Mouse (Mus musculus): Measurements from ENCODE around the gene Atp6v0e2.
A peak's percentile ranks its signal among the peaks of the same experiment; 100 is the strongest.

The Atp6v0e2 gene

DNA sequence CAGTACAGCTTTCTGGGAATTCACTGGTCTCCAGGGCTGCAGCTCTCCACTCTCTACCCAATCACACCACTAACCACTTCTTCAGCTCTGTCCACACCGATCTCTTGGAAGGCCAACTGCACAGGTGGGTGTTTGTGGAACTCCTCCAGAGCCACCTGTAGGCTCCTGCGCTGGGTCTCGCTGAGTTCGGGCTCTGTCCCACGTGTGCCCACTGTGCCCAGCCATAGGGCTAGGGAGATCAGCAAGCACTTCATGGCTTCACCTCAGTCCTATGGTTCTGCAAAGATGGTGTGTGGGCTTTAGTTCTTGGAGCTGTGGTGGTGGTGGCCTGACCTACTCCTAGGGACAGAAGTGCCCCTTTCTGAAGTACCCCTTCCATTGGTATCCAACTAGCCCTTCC, 34.6 kb downstream of the Atp6v0e2 start:
- no peak for DNase-seq (ENCODE audit: inconsistent age in 2 of 2, low spot score in 1 of 2)

DNA sequence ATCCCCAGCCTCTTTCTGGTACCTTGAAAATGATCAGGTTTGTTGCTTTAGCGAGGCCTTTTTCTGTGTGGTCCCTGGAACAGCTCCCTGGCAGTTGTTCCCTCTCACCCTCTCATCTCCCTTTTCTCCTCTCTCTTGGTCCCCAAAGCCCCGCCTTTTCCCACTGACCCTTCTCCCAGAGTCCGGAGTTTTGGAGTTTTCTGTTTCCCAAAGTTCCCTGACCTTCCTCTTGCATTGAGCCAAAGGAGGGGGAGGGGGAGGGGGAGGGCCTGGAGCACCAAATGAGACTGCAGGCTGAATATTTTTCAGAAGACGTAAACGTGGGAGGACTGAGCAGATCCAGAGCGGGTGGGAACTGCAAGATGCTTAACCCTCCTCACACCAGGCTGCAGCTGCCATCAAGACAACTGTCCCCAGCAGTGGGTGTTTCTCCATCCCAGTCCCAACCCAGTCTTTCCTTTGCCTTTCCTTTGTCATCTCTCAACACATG, 35.2 kb downstream of the Atp6v0e2 start, which contains the start of gene Rarres2:
Gene Rarres2 (minus strand): TSS at position 218 of the 490 bp plus-strand sequence.
- DNase-seq (ENCODE audit: inconsistent age in 2 of 2, low spot score in 1 of 2): peak in 1 of 2 experiments; percentile 52

DNA sequence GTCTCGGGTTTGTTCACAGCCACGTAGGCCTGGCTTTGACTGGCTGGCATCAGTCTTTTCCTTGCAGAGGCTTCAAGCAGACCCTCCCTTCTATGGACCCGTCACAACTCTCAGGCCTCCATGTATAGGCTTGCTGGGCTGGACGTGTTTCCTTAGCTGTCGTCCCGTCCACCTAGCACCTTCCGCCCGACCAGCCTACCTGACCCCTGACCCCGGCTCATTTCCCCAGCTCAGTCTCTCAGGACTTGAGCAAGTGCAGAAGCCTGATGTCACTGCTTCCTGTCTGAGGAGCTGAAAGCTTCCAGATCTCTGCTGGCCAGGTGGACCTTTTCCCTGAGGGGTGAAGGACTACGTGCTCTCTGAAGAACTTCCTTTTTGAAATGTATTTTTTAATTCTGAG, 35.9 kb downstream of the Atp6v0e2 start:
- DNase-seq (ENCODE audit: inconsistent age in 2 of 2, low spot score in 1 of 2): peak in 1 of 2 experiments; percentile 62

DNA sequence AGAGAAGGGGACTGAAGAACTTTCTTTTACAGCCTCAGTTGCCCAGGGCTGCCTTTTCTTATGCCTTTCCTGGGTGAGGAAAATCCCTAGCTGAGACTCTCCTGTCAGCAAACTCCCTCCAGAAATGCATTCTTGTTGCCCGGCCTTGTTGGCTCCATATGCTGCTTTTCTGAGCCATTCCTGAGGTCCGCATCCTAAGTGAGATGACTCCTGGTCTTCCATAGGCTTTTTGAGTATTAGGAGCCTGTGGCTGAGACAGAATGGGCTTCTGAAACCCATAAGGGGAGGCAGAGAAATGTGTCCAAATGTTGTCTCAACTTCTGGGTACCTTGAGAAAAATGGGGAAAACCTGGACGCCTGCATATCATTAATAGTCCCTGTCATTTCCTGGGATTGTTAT, 36.6 kb downstream of the Atp6v0e2 start:
- no peak for DNase-seq (ENCODE audit: inconsistent age in 2 of 2, low spot score in 1 of 2)

DNA sequence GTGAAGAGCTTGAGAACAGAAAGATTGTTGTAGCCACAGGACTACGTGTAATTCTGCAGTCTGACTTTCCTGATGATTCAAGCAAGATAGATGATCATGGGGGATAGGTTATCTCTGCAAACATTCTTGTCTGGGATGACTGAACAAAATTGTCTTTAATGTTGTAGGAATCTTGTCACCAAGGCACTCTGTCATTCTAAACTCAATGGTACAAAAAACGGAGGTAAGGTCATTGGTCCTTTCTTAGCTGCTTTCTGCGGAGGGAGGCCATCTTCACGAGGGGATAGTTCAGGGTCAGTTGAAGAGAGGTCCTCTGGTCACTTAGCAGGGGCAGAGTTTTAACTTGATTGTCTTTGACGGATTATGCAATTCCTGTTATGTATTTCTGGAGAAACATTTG, 41.3 kb downstream of the Atp6v0e2 start:
- peak; percentile 34 to 82 for DNase-seq (ENCODE audit: inconsistent age in 2 of 2, low spot score in 1 of 2)

DNA sequence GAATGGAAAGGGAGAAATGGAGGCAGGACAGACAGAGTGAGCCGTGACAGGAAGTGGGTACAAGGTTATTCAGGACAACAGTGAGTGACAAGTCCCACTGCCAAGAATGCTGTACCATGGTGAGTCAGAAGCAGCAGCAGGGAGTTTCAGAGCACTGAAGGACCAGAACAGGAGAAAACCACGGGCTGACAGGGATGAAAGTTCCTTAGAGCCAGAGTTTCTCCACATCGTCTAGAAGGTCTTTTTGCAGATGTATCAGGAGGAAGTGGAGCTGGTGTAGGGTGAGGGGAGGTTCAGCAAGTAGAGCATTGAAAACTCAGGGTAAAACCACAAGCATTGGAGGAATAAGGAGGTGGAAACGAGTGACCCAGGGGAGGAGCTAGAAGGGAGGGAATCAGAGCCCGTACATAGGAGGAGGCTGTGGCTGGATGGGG, 41.8 kb downstream of the Atp6v0e2 start:
- DNase-seq (ENCODE audit: inconsistent age in 2 of 2, low spot score in 1 of 2): peak; percentile 66 to 85

DNA sequence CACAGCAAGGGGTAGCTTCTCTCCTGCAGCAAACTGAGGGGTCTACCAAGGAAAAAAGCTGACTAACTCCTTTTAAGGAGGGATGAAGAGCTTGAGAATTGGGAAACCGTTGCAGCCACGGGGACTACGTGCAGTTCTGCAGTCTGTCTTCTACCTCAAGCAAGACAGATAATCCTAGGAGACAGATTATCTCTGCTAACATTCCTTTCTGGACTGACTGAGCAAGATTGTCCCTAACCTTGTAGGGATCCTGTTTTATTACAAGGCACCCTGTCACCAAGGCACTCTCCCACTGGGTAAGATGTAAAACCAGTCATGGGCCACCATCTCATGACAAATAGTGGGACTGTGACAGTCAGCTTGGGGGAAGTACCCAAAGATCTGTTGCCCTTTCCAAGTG, 43.8 kb downstream of the Atp6v0e2 start:
- DNase-seq (ENCODE audit: inconsistent age in 2 of 2, low spot score in 1 of 2): no peak

DNA sequence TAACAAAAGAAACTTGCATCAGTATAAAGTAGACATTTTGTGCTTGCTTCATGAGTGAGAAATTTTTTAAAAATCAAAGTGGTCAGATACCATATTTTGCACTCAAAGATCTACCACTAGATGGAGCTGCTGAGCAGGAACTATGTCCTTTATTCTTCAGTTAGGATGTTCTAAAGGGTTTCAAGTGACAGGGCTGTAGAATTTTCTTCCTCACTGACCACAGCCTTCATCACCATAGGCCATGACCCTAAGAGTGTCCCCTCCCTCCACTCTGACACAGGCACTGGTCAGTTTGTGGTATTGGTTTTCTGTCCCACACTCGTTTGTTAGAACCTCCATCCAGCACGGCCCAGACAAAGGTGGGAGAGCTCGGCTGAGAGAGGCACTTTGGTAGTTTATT, 44.6 kb downstream of the Atp6v0e2 start:
- DNase-seq (ENCODE audit: inconsistent age in 2 of 2, low spot score in 1 of 2): peak in 1 of 2 experiments; percentile 87

DNA sequence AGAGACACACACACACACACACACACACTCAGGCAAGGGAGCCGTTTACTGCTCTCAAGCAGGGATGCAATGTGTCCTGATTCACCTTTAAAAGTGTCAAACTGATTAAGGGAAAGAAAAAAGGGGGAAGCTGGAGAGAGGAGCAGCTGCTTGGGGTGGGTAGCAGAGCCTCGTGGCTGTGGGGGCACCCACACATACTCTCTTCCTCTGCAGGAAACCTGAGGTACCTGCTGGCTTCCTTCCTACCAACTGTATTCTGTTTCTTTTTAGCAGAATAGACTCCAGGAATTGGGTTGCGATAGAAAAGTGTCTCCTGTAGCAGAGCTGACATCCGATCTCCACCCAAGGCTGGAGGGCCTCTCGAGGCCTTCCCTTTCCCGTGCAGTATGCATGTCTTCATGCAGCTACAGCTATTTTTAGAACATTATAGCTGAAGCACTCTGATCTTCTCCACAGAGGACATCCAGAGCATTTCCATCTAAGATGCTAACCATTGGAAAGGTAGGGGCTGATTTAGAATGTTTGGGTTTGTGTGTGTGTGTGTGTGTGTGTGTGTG, 51.9 kb downstream of the Atp6v0e2 start, which contains the start of gene Gm45021:
Gene Gm45021 (plus strand): TSS at position 417 of the 557 bp plus-strand sequence.
- no peak for DNase-seq (ENCODE audit: inconsistent age in 2 of 2, low spot score in 1 of 2)

Data from adrenal gland, adult (tissue).